Mouse (Mus musculus) brain, adult 10 weeks (tissue): ENCODE data around the gene Prmt9. TPM values are rescaled to one million over a fixed set of nuclear protein-coding genes. Genes with fewer than 3 reads are reported as not detected.

ENCODE experiments used
- polyA plus RNA-seq: library from polyadenylated mRNA; stranded (reverse); fragments of 350-450 nt; fragmentation: Illumina TruSeq; extraction: RNeasy Lipid Tissue Mini Kit (QIAGEN cat#74804); gene quantifications from one replicate; pipeline ENCODE4 v1.2.3, GENCODE M21; 2015; ENCODE audit warnings: low read depth, low replicate concordance

The Prmt9 gene
- polyA plus RNA-seq, result 18.2 TPM

GRCm38 (mm10) chr8:77549121-77549706 lies at the start of gene Prmt9:
Gene Prmt9 (plus strand): TSS chr8:77549397.

GRCm38 (mm10) chr8:77517301-77518200 lies 31.6 kb upstream of the Prmt9 start, which contains the start of gene Arhgap10:
Gene Arhgap10 (minus strand): TSS chr8:77517953.

GRCm38 (mm10) chr8:77610374-77610969 lies 61.3 kb downstream of the Prmt9 start, which contains the start of gene Tmem184c:
Gene Tmem184c (minus strand): TSS chr8:77610698.

Other genes starting within 250 kb of the Prmt9 start
- 12.4 TPM for gene Arhgap10, start 31.4 kb upstream of the Prmt9 start, polyA plus RNA-seq
- 85.5 TPM for gene Tmem184c, start 61.3 kb downstream of the Prmt9 start, polyA plus RNA-seq
- 2.7 TPM for gene Ednra, start 175.1 kb downstream of the Prmt9 start, polyA plus RNA-seq